11 mouse cellular contexts compared by ENCODE assay signal in genomic region chr16:29719571-29720451, GRCm38 (mm10).
A peak's percentile ranks its signal among the peaks of the same experiment; 100 is the strongest.
DNase-seq lines count a peak whose midpoint lies in the region; ATAC-seq lines count a peak whose summit lies in the region.
"Had no signal": no experiment of that assay in that cellular context is flagged by ENCODE, and none has a peak within 500 bp of the region (broad histone marks: within the 10 kb centered on the region; RNA-seq: fewer than 3 reads in every experiment).

No protein-coding gene starts in this region.

- no peak overlapping the region for H3K4me2 ChIP-seq in kidney, embryonic 16.5 days (replicated peaks; ENCODE audit: low read depth, low read length)
- H3K4me2 ChIP-seq in forebrain, embryonic 13.5 days = peak overlapping the region; percentile 41
- H3K4me2 ChIP-seq in limb, embryonic 12.5 days = no peak overlapping the region
- no peak overlapping the region for H3K4me2 ChIP-seq in neural tube, embryonic 14.5 days (ENCODE audit: low read depth, low read length)
- H3K4me2 ChIP-seq in intestine, embryonic 15.5 days (replicated peaks) = no peak overlapping the region

- peaks cover 11% of the 10 kb centered on the region for H3K4me1 ChIP-seq in kidney, embryonic 16.5 days (ENCODE audit: insufficient read depth, low read length)
- peaks cover 24% of the 10 kb centered on the region for H3K4me1 ChIP-seq in forebrain, embryonic 13.5 days
- peaks cover 39% of the 10 kb centered on the region for H3K4me1 ChIP-seq in limb, embryonic 12.5 days (replicated peaks)
- H3K4me1 ChIP-seq in neural tube, embryonic 14.5 days (ENCODE audit: control insufficient read depth, insufficient read depth, low read length) = peaks cover 3% of the 10 kb centered on the region; the same call in 1 of the 2 replicates
- H3K4me1 ChIP-seq in intestine, embryonic 15.5 days (replicated peaks) = peaks cover 3% of the 10 kb centered on the region; the same call in 1 of the 2 replicates

- no peak overlapping the region for H3K9ac ChIP-seq in kidney, embryonic 16.5 days (replicated peaks; ENCODE audit: low read length)
- 0 out of 2 replicates have a peak overlapping the region, but pooled peaks have one; percentile 18 for H3K9ac ChIP-seq in forebrain, embryonic 13.5 days
- H3K9ac ChIP-seq in limb, embryonic 12.5 days (replicated peaks) = no peak overlapping the region
- no peak overlapping the region for H3K9ac ChIP-seq in neural tube, embryonic 14.5 days (replicated peaks; ENCODE audit: low read depth, low read length)
- no peak overlapping the region for H3K9ac ChIP-seq in intestine, embryonic 15.5 days
- H3K9ac ChIP-seq: limb, embryonic 13.5 days had no signal

- peaks cover 26% of the 10 kb centered on the region for H3K27me3 ChIP-seq in kidney, embryonic 16.5 days (ENCODE audit: insufficient read depth, low read length)
- H3K27me3 ChIP-seq in forebrain, embryonic 13.5 days = peaks cover 74% of the 10 kb centered on the region
- H3K27me3 ChIP-seq in limb, embryonic 12.5 days = peaks cover 24% of the 10 kb centered on the region; the same call in 1 of the 2 replicates
- peaks cover 46% of the 10 kb centered on the region for H3K27me3 ChIP-seq in neural tube, embryonic 14.5 days (ENCODE audit: control insufficient read depth, insufficient read depth, low read length)
- no peaks in the 10 kb centered on the region for H3K27me3 ChIP-seq in intestine, embryonic 15.5 days (replicated peaks)
- H3K27me3 ChIP-seq: Patski had no signal

- no peak for DNase-seq in kidney, postnatal 14 days
- no peak for DNase-seq in adrenal gland, postnatal 36 days
- DNase-seq in ovary, adult 18-20 months (ENCODE audit: low spot score) = no peak
- DNase-seq: lung, postnatal 4 days had no signal

- WGBS in kidney, embryonic 16.5 days = 68% methylated on average over 23 of the region's 23 CpGs
- WGBS in forebrain, embryonic 13.5 days = 7% methylated on average over 23 of the region's 23 CpGs
- WGBS in limb, embryonic 12.5 days = 75% methylated on average over 23 of the region's 23 CpGs
- 19% methylated on average over 23 of the region's 23 CpGs for WGBS in neural tube, embryonic 14.5 days
- 83% methylated on average over 23 of the region's 23 CpGs for WGBS in intestine, embryonic 15.5 days

- no peak overlapping the region for H3K4me3 ChIP-seq in kidney, embryonic 16.5 days (ENCODE audit: low read length)
- H3K4me3 ChIP-seq in forebrain, embryonic 13.5 days = no peak overlapping the region
- no peak overlapping the region for H3K4me3 ChIP-seq in limb, embryonic 12.5 days (replicated peaks)
- H3K4me3 ChIP-seq in neural tube, embryonic 14.5 days (ENCODE audit: low read depth, low read length) = no peak overlapping the region
- H3K4me3 ChIP-seq in intestine, embryonic 15.5 days (replicated peaks) = no peak overlapping the region
- H3K4me3 ChIP-seq: limb, embryonic 13.5 days had no signal

- peak; percentile 39; the same call in 1 of the 2 replicates for ATAC-seq in kidney, embryonic 16.5 days (ENCODE audit: low FRiP score, low TSS enrichment)
- ATAC-seq in forebrain, embryonic 13.5 days = peak; percentile 88
- ATAC-seq in limb, embryonic 12.5 days (ENCODE audit: insufficient number of reproducible peaks, insufficient read depth, low FRiP score, low TSS enrichment, low read depth) = no peak
- peak; percentile 70 for ATAC-seq in neural tube, embryonic 14.5 days (ENCODE audit: low read depth)
- no peak; the same call in 1 of the 2 replicates for ATAC-seq in intestine, embryonic 15.5 days
- ATAC-seq: Patski had no signal

- H3K36me3 ChIP-seq in kidney, embryonic 16.5 days (ENCODE audit: insufficient read depth, low read length) = no peaks in the 10 kb centered on the region
- no peaks in the 10 kb centered on the region for H3K36me3 ChIP-seq in forebrain, embryonic 13.5 days (ENCODE audit: poor library complexity, severe bottlenecking)
- H3K36me3 ChIP-seq in limb, embryonic 12.5 days = no peaks in the 10 kb centered on the region
- H3K36me3 ChIP-seq in neural tube, embryonic 14.5 days (ENCODE audit: control insufficient read depth, insufficient read depth, low read length) = no peaks in the 10 kb centered on the region
- H3K36me3 ChIP-seq in intestine, embryonic 15.5 days = no peaks in the 10 kb centered on the region
- H3K36me3 ChIP-seq: limb, embryonic 13.5 days had no signal

- H3K9me3 ChIP-seq in kidney, embryonic 16.5 days (ENCODE audit: low read length) = no peaks in the 10 kb centered on the region
- H3K9me3 ChIP-seq in forebrain, embryonic 13.5 days (replicated peaks) = no peaks in the 10 kb centered on the region
- no peaks in the 10 kb centered on the region for H3K9me3 ChIP-seq in limb, embryonic 12.5 days
- no peaks in the 10 kb centered on the region for H3K9me3 ChIP-seq in neural tube, embryonic 14.5 days (ENCODE audit: control insufficient read depth, low read length)
- H3K9me3 ChIP-seq in intestine, embryonic 15.5 days = no peaks in the 10 kb centered on the region
- H3K9me3 ChIP-seq: limb, embryonic 13.5 days had no signal

- H3K27ac ChIP-seq in kidney, embryonic 16.5 days (ENCODE audit: low read length) = no peak overlapping the region
- H3K27ac ChIP-seq in forebrain, embryonic 13.5 days = peak overlapping the region; percentile 32; the same call in 1 of the 2 replicates
- H3K27ac ChIP-seq in limb, embryonic 12.5 days = peak overlapping the region; percentile 60; the same call in 1 of the 2 replicates
- no peak overlapping the region for H3K27ac ChIP-seq in neural tube, embryonic 14.5 days (ENCODE audit: low read depth, low read length)
- no peak overlapping the region for H3K27ac ChIP-seq in intestine, embryonic 15.5 days
- H3K27ac ChIP-seq: limb, embryonic 13.5 days had no signal

Comparison
In these comparisons a context has a peak if more than half of its experiments do, and no peak if none do; other contexts are left out.
1. ATAC-seq: peak in kidney, embryonic 16.5 days (single experiment), forebrain, embryonic 13.5 days (single experiment) and neural tube, embryonic 14.5 days (single experiment); none in limb, embryonic 12.5 days (single experiment) and intestine, embryonic 15.5 days (single experiment).
2. H3K27ac ChIP-seq: peak in forebrain, embryonic 13.5 days (single experiment) and limb, embryonic 12.5 days (single experiment); none in kidney, embryonic 16.5 days (single experiment), neural tube, embryonic 14.5 days (single experiment) and intestine, embryonic 15.5 days (single experiment).